Mouse (Mus musculus) fat pad, adult 2 months (tissue): Measurements from ENCODE around the gene AY761184.
"Not testable (repeated sequence)": the region's sequence is repeated elsewhere in the genome, so short reads cannot be mapped to it uniquely, and the experiment has no call there.

Source experiments
- DNase-seq: peaks from one replicate; pipeline ENCODE4 v3.0.0-alpha.2; 2011; ENCODE audit warnings: low read depth, low spot score; ENCODE audit errors: extremely low read depth

The AY761184 gene

DNA sequence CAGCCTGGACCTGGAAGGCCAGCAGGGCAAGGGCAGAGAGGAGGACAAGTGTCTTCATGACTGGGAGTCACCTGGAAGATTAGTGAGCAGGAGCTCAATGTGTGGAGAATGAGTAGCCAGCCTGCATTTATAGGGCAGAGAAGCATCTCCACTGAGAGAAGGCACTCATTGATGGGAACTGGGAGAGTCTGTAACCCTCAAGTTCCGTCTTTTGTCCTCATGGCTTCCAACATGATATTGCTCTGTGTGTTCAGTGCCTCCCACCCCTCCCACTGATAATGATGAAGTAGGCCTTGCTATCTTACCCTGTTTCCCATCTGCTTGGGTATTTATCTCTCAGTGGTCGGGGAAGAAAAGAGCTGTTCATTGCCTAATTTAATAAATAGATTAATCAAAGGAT, at the start of gene AY761184:
Gene AY761184 (minus strand): TSS at position 101 of the 400 bp plus-strand sequence.
- DNase-seq: not testable (repeated sequence)

GRCm38 (mm10) chr8:21665497-21665896, 37.9 kb downstream of the AY761184 start, which contains the start of gene Defa34:
Gene Defa34, plus strand, starts transcription at chr8:21665797.
- DNase-seq: not testable (repeated sequence)

- not testable (repeated sequence) for DNase-seq
These were observed 48.0 kb downstream of the AY761184 start, which contains the start of gene Defa17 for GRCm38 (mm10) chr8:21655480-21655879. Gene Defa17, plus strand, starts transcription at chr8:21655780.
